Mouse (Mus musculus) right cerebral cortex, postnatal 10 days (tissue): ENCODE measurements around the gene Unc13b.
"Not testable (repeated sequence)": the region's sequence is repeated elsewhere in the genome, so short reads cannot be mapped to it uniquely, and the experiment has no call there.

ENCODE experiments used
- DNase-seq, 2 experiments: peaks; one replicate each; pipeline ENCODE4 v3.0.0; 2021; ENCODE audit warnings: low spot score in 2 of 2

The Unc13b gene

GRCm38 (mm10) chr4:43089950-43090349 is 31.2 kb downstream of the Unc13b start:
- no peak for DNase-seq

GRCm38 (mm10) chr4:43091183-43091582 is 32.4 kb downstream of the Unc13b start:
- DNase-seq, result no peak

GRCm38 (mm10) chr4:43113491-43113890 is 54.7 kb downstream of the Unc13b start:
- DNase-seq, result no peak

GRCm38 (mm10) chr4:43114512-43114911 is 55.8 kb downstream of the Unc13b start:
- no peak for DNase-seq

GRCm38 (mm10) chr4:43114946-43115345 is 56.2 kb downstream of the Unc13b start:
- DNase-seq, result peak; percentile 75 to 81

GRCm38 (mm10) chr4:43116249-43116648 is 57.5 kb downstream of the Unc13b start:
- DNase-seq, result no peak

- DNase-seq, result no peak
Measured at GRCm38 (mm10) chr4:43129750-43130149, 71.0 kb downstream of the Unc13b start.

- DNase-seq, result no peak
Measured at GRCm38 (mm10) chr4:43142610-43143009, 83.9 kb downstream of the Unc13b start.

- not testable (repeated sequence) for DNase-seq
Measured at GRCm38 (mm10) chr4:43152413-43152812, 93.7 kb downstream of the Unc13b start.

GRCm38 (mm10) chr4:43160045-43160444 is 101.3 kb downstream of the Unc13b start:
- DNase-seq, result no peak

GRCm38 (mm10) chr4:43161124-43161657 is 102.4 kb downstream of the Unc13b start:
- no peak for DNase-seq

- DNase-seq, result no peak
Measured at GRCm38 (mm10) chr4:43163205-43163604, 104.5 kb downstream of the Unc13b start.

GRCm38 (mm10) chr4:43165403-43166005 is 106.8 kb downstream of the Unc13b start:
- no peak for DNase-seq

- no peak for DNase-seq
Measured at GRCm38 (mm10) chr4:43170028-43170427, 111.3 kb downstream of the Unc13b start.

GRCm38 (mm10) chr4:43177126-43177525 is 118.4 kb downstream of the Unc13b start:
- DNase-seq, result peak; percentile 56 to 77

- DNase-seq, result no peak
Measured at GRCm38 (mm10) chr4:43182474-43183168, 123.9 kb downstream of the Unc13b start.

GRCm38 (mm10) chr4:43187439-43187838 is 128.7 kb downstream of the Unc13b start:
- DNase-seq, result no peak

- DNase-seq, result no peak
Measured at GRCm38 (mm10) chr4:43189381-43189780, 130.6 kb downstream of the Unc13b start.

- DNase-seq, result no peak
Measured at GRCm38 (mm10) chr4:43204946-43205345, 146.2 kb downstream of the Unc13b start.

- DNase-seq, result no peak
Measured at GRCm38 (mm10) chr4:43205571-43205970, 146.8 kb downstream of the Unc13b start.

GRCm38 (mm10) chr4:43206989-43207388 is 148.2 kb downstream of the Unc13b start:
- DNase-seq, result peak; percentile 69 to 81

GRCm38 (mm10) chr4:43209081-43209579 is 150.4 kb downstream of the Unc13b start:
- DNase-seq, result peak; percentile 81 to 86

- DNase-seq, result no peak
Measured at GRCm38 (mm10) chr4:43209673-43210072, 150.9 kb downstream of the Unc13b start.
